Mouse (Mus musculus): ENCODE measurements around the gene Ccl26. TPM values are rescaled to one million over a fixed set of nuclear protein-coding genes. Genes with fewer than 3 reads are reported as not detected.

Gene Ccl26
- polyA plus RNA-seq, 1 experiment from 2014 or later, result not detected

DNA sequence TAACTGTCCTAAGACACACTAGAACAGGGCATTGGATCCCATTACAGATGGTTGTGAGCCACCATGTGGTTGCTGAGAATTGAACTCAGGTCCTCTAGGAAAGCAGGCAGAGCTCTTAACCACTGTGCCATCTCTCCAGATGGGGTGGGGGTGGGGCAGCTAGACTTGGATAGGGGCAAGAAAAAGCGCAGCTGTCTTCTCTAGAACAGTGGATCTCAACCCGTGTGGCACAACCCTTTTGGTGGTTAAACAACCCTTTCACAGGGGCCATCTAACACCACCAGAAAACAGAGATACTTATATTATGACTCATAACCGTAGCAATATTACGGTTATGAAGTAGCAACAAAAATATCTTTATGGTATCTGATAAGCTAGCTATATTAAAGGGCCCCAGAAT is 24.4 kb upstream of the Ccl26 start:
- no peak for TF ChIP-seq CTCF (IDR thresholded peaks at IDR 0.05; ENCODE audit: low read depth)

DNA sequence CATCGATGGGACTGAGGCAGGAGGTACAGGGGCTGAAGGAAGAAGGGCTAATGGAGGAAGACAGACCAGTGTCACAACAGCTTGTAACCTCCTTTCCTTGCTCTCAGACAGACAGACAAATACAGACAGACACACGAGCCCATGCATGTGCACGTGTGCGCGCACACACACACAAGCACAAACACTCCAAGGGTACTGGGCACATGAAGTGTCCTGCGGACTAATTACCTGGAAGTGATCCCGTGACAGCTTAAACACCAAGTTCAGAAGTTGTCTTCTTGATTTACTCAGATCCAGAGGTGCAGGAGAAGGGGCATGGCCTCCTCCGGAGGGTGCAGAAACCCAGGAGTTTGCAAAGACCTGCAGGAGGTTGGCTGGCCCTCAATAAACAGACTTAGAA is 22.3 kb upstream of the Ccl26 start:
- ATAC-seq, result no peak
- TF ChIP-seq CTCF (IDR thresholded peaks at IDR 0.05; ENCODE audit: low read depth), result no peak
- Histone ChIP-seq H3K9ac (ENCODE audit: low read depth, low read length) (no peak overlapping the region), H3K4me3 (ENCODE audit: low read depth, low read length) (no peak overlapping the region), H3K36me3 (ENCODE audit: control insufficient read depth, insufficient read depth) (no peaks in the 10 kb centered on the region), H3K4me2 (replicated peaks; ENCODE audit: low read depth) (no peak overlapping the region), H3K27ac (ENCODE audit: low read depth, low read length) (no peak overlapping the region; the same call in 1 of the 2 replicates), H3K4me1 (replicated peaks; ENCODE audit: control insufficient read depth, insufficient read depth, low read length) (no peaks in the 10 kb centered on the region), H3K9me3 (ENCODE audit: control insufficient read depth) (no peaks in the 10 kb centered on the region), H3K27me3 (replicated peaks; ENCODE audit: control insufficient read depth, insufficient read depth, low read length) (no peaks in the 10 kb centered on the region)
- 82% methylated on average over 8 of the region's 8 CpGs for WGBS

More for the DNA sequence above, 24.4 kb upstream of the Ccl26 start:
- Histone ChIP-seq H3K9ac (ENCODE audit: low read depth, low read length) (no peak overlapping the region), H3K27me3 (replicated peaks; ENCODE audit: control insufficient read depth, insufficient read depth, low read length) (no peaks in the 10 kb centered on the region), H3K27ac (ENCODE audit: low read depth, low read length) (no peak overlapping the region), H3K4me2 (replicated peaks; ENCODE audit: low read depth) (no peak overlapping the region), H3K9me3 (ENCODE audit: control insufficient read depth) (no peaks in the 10 kb centered on the region), H3K36me3 (ENCODE audit: control insufficient read depth, insufficient read depth) (no peaks in the 10 kb centered on the region), H3K4me1 (replicated peaks; ENCODE audit: control insufficient read depth, insufficient read depth, low read length) (no peaks in the 10 kb centered on the region), H3K4me3 (ENCODE audit: low read depth, low read length) (no peak overlapping the region)
- ATAC-seq, result no peak
- 52% methylated on average over 4 of the region's 4 CpGs for WGBS

DNA sequence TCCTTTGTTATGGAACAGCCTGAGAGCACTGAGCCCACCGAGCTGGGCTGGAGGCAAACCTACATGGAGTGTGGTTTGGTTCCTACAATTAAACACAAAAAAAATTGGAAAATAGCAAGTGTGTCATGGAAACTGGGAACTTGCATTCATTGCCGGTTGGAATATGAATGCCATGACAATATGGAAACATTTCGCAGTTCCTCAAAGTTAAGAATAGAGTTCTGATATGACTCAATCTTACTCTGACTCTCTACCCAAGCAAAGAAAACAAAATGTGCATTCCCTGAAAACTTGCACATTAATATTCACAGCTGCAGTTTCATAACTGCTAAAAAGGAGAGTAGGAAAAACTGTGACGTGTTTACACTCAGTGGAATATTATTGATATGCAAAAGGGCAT is 19.0 kb upstream of the Ccl26 start:
- no peaks in the 10 kb centered on the region for H3K9me3 ChIP-seq (ENCODE audit: control insufficient read depth)
- H3K4me2 ChIP-seq (replicated peaks; ENCODE audit: low read depth), result no peak overlapping the region
- no peaks in the 10 kb centered on the region for H3K36me3 ChIP-seq (ENCODE audit: control insufficient read depth, insufficient read depth)
- ATAC-seq, result no peak
- TF ChIP-seq CTCF (IDR thresholded peaks at IDR 0.05; ENCODE audit: low read depth), result no peak
- H3K4me3 ChIP-seq (ENCODE audit: low read depth, low read length), result no peak overlapping the region
- H3K27ac ChIP-seq (ENCODE audit: low read depth, low read length), result no peak overlapping the region
- WGBS, result 84% methylated on average over 4 of the region's 4 CpGs
- no peaks in the 10 kb centered on the region for H3K4me1 ChIP-seq (replicated peaks; ENCODE audit: control insufficient read depth, insufficient read depth, low read length)
- no peak overlapping the region for H3K9ac ChIP-seq (ENCODE audit: low read depth, low read length)
- H3K27me3 ChIP-seq (replicated peaks; ENCODE audit: control insufficient read depth, insufficient read depth, low read length), result no peaks in the 10 kb centered on the region

DNA sequence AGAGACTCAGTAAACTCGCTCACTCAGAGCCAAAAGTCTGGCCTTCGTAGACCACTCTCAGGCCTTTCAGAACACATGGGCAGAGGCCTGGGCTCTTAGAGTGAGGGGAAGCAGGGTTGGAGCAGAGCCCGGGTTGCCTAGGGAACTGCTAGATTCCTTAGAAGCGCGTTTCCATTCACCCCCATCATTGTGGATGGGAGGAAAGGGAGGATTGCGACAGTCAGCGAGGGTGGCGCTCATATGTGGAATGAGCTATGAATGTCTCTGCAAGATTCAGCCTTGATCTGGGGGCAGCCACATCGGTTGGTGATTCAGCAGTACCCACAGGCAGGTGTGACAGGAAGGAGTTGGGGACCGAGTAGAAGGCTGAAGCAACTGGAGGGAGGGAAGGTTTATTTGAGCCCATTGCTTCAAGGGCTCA is 16.0 kb upstream of the Ccl26 start:
- Histone ChIP-seq H3K27ac (ENCODE audit: low read depth, low read length) (no peak overlapping the region), H3K4me3 (ENCODE audit: low read depth, low read length) (no peak overlapping the region), H3K9ac (ENCODE audit: low read depth, low read length) (no peak overlapping the region), H3K9me3 (ENCODE audit: control insufficient read depth) (no peaks in the 10 kb centered on the region), H3K4me1 (replicated peaks; ENCODE audit: control insufficient read depth, insufficient read depth, low read length) (no peaks in the 10 kb centered on the region), H3K27me3 (replicated peaks; ENCODE audit: control insufficient read depth, insufficient read depth, low read length) (no peaks in the 10 kb centered on the region), H3K4me2 (replicated peaks; ENCODE audit: low read depth) (no peak overlapping the region), H3K36me3 (ENCODE audit: control insufficient read depth, insufficient read depth) (no peaks in the 10 kb centered on the region)
- WGBS, result 88% methylated on average over 10 of the region's 10 CpGs
- ATAC-seq, result no peak
- no peak for TF ChIP-seq CTCF (IDR thresholded peaks at IDR 0.05; ENCODE audit: low read depth)

DNA sequence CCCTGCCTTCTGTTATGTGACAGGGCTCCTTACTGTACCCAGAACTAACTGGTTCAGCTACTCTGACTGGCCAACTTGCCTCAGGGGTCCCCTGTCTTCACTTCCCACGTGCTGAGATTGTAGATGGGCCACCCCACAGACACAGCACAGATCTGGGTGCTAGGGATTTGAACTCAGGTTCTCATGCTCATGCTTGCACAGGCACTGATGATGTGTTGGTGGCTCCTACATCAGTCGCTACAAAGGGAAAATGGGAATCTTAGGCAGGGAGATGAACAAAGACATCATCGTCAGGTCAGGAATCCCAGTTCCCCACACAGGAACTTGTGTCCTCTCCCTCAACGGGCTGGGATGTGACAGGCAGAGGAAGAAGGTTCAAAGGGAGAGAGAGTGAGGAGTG is 12.7 kb upstream of the Ccl26 start:
- Histone ChIP-seq H3K9me3 (ENCODE audit: control insufficient read depth) (no peaks in the 10 kb centered on the region), H3K4me3 (ENCODE audit: low read depth, low read length) (no peak overlapping the region), H3K27ac (ENCODE audit: low read depth, low read length) (no peak overlapping the region), H3K27me3 (replicated peaks; ENCODE audit: control insufficient read depth, insufficient read depth, low read length) (no peaks in the 10 kb centered on the region), H3K4me1 (replicated peaks; ENCODE audit: control insufficient read depth, insufficient read depth, low read length) (no peaks in the 10 kb centered on the region), H3K36me3 (ENCODE audit: control insufficient read depth, insufficient read depth) (no peaks in the 10 kb centered on the region), H3K4me2 (replicated peaks; ENCODE audit: low read depth) (no peak overlapping the region), H3K9ac (ENCODE audit: low read depth, low read length) (no peak overlapping the region)
- 67% methylated on average over 4 of the region's 4 CpGs for WGBS
- ATAC-seq, result no peak
- no peak for TF ChIP-seq CTCF (IDR thresholded peaks at IDR 0.05; ENCODE audit: low read depth)

DNA sequence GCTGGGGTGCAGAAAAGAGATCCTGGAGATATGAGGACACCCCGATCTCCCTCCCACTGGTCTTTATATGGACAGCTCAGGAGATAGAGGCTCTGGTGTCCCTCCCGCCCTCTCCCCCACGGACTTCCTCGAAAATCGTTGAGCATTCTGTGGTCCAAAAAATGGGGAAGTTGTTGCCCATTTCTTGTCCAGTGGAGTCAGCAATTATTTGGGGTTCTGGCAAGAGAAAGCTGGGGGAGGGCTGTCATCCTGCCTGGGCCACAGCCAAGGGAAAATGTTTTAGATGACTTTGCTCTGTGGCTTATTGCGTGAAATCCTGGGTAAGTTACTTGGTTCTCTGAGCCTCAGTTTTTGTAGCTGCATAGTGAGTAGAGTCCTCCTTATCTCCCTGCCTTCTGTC is 9.6 kb upstream of the Ccl26 start, which contains the start of gene Ccl24:
TSS of gene Ccl24 (minus strand) at position 44 of the 400 bp plus-strand sequence.
- no peak within 1 kb of the TSS for H3K4me3 ChIP-seq (ENCODE audit: low read depth, low read length)
- H3K4me2 ChIP-seq (replicated peaks; ENCODE audit: low read depth), result no peak within 1 kb of the TSS
- no peaks in the 10 kb centered on the region for H3K36me3 ChIP-seq (ENCODE audit: control insufficient read depth, insufficient read depth)
- WGBS, result 87% methylated on average over 6 of the region's 6 CpGs
- H3K9ac ChIP-seq (ENCODE audit: low read depth, low read length), result no peak within 1 kb of the TSS
- H3K9me3 ChIP-seq (ENCODE audit: control insufficient read depth), result no peaks in the 10 kb centered on the region
- no peaks in the 10 kb centered on the region for H3K27me3 ChIP-seq (replicated peaks; ENCODE audit: control insufficient read depth, insufficient read depth, low read length)
- TF ChIP-seq CTCF (IDR thresholded peaks at IDR 0.05; ENCODE audit: low read depth), result no peak
- no peak for ATAC-seq
- H3K4me1 ChIP-seq (replicated peaks; ENCODE audit: control insufficient read depth, insufficient read depth, low read length), result no peaks in the 10 kb centered on the region
- H3K27ac ChIP-seq (ENCODE audit: low read depth, low read length), result no peak within 1 kb of the TSS

DNA sequence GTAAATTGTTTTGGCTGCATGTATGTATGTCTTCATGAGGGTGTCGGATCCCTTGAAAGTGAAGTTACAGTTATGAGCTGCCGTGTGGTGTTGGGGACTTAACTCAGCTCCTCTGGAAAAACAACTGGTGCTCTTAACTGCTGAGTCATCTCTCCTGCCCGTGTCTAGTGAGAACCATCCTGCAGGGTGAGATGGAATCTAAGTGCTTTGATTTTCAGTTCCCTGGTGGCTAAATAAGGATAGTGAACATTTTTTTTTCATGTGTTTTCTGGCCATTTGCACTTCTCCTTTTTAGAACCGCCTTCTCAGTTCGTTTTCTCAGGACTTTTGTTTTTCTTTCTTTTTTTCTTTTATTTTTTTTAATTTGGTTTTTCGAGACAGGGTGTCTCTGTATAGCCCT is 5.3 kb upstream of the Ccl26 start:
- TF ChIP-seq CTCF (IDR thresholded peaks at IDR 0.05; ENCODE audit: low read depth), result no peak
- no peak for ATAC-seq
- Histone ChIP-seq H3K4me2 (replicated peaks; ENCODE audit: low read depth) (no peak overlapping the region), H3K36me3 (ENCODE audit: control insufficient read depth, insufficient read depth) (no peaks in the 10 kb centered on the region), H3K27ac (ENCODE audit: low read depth, low read length) (no peak overlapping the region), H3K9me3 (ENCODE audit: control insufficient read depth) (no peaks in the 10 kb centered on the region), H3K9ac (ENCODE audit: low read depth, low read length) (no peak overlapping the region), H3K27me3 (replicated peaks; ENCODE audit: control insufficient read depth, insufficient read depth, low read length) (no peaks in the 10 kb centered on the region), H3K4me1 (replicated peaks; ENCODE audit: control insufficient read depth, insufficient read depth, low read length) (no peaks in the 10 kb centered on the region), H3K4me3 (ENCODE audit: low read depth, low read length) (no peak overlapping the region)
- 69% methylated on average over 6 of the region's 6 CpGs for WGBS

Measured in intestine, postnatal 0 days (tissue).